Mouse (Mus musculus): ENCODE data around the gene Chid1. TPM values are rescaled to one million over a fixed set of nuclear protein-coding genes. Genes with fewer than 3 reads are reported as not detected.
A peak's percentile ranks its signal among the peaks of the same experiment; 100 is the strongest.

Chid1 gene
- total RNA-seq, 2 experiments from 2014 or later: 10.5 to 44.9 TPM

DNA sequence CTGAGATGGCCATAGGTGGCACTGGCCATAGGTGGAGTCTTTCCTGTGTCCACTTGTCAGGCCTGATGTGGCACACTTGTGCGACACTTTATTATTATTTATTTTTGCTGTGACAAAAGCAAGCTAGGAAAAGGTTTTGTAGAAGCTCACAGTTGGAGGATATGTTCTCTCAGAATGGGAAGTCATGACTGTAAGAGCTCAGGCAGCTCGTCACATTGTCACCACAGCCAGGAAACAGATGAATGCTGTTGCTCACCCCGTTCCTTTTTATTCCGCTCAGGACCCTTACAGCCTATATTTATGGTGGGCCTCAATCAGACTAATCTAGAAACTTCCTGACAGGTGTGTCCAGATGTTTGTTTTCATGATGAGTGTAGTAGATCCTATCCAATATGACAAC is 20.8 kb upstream of the Chid1 start:
- no peak for ATAC-seq (replicated peaks; ENCODE audit: low FRiP score, low TSS enrichment, poor library complexity, severe bottlenecking)

DNA sequence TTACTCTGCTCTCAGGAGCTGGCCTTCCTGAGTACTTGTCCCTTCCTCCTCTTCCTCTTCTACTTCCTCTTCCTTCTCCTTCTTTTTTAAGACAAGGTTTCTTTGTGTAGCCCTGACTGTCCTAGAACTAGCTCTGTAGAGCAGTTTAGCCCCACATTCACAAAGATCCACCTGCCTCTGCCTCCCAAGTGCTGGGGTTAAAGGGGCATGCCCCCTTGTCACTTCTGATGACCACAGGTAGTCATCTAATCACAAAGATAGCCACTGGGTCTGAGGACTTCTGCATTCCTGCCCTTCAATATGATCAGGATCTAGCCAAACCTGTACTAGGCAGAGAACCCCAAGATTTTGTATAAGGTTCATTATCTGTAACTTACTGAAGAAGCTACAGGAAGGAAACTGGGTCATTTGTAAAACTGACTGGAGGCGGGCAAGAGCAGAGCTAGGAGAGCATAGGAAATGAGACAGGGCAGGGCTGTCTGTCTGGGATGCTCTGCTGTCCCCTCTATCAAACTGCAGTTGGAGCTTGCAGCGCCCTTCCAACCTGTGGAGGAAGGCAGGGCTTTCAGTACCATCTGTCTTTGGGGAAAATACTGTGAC is 20.2 kb upstream of the Chid1 start:
- no peak for ATAC-seq (replicated peaks; ENCODE audit: low FRiP score, low TSS enrichment, poor library complexity, severe bottlenecking)

DNA sequence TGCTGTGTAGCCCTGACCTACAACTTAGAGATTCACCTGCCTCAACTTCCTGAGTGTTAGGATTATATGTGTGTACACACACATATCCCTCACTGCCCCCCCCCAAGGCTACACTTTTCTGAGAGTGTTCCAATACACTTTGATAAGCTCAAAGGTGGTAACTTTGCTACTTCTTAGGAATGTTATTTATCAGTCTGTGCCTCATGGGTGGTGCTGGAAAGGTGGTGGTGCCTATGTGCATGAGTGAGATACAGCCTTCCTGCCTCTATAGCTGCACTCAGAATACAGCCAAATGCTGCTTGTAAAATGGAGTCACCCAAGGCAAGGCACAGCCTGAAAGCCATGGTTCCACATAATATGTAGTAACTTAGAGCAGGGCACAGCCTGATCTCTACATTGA is 19.3 kb upstream of the Chid1 start:
- peak; percentile 71 for ATAC-seq (replicated peaks; ENCODE audit: low FRiP score, low TSS enrichment, poor library complexity, severe bottlenecking)

DNA sequence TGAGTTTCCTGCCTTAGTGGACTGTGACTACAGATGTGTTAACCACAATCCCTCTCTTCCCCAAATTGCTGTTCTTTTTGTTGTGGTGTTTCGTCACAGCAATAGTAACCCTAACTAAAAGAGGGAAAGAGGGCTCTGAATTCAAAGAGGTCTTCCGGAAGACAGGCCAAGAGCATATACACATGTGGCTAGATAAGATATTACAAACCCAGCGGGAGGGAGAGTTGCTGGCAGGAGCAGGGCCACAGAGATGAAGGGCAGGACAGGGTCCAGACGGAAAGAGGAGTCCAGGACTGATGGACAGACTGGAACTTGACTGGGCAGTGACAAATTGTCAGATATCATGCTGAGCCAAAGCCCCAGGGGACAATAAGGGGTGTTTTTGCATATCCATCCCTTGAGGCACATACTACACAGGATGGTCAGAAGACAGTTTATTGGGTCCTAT is 18.7 kb upstream of the Chid1 start:
- peak; percentile 64 for ATAC-seq (replicated peaks; ENCODE audit: low FRiP score, low TSS enrichment, poor library complexity, severe bottlenecking)

GRCm38 (mm10) chr7:141550464-141550863 is 10.8 kb upstream of the Chid1 start:
- ATAC-seq (replicated peaks; ENCODE audit: low FRiP score, low TSS enrichment, poor library complexity, severe bottlenecking): no peak

DNA sequence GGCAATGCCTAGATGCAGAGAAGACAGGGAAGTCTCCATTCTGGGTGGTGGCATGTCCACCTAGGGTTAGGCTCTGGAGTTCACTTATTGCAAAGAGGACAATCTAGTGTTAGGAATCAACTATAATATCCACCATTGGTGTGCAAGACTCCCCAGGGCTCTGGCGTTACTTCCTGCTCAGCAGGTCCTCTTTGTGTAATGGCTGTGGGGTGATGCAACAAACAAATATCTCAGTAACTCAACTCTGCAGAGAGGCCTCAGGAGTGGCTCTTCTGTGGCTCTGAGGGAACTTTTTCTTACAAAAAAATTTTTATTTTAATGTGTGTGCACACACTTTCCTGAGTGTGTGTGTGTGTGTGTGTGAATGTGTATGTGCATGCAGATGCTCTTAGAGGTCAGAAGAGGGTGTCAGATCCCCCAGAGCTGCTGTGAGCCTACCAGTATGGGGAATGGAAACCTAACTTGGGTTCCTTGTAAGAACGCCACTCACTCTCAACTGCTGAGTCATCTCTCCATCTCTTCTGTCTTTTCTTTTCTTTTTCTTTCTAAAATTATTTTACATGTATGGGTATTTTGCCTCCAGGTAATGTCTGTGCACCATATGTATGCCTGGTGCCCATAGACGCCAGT is 9.9 kb upstream of the Chid1 start:
- no peak for ATAC-seq (replicated peaks; ENCODE audit: low FRiP score, low TSS enrichment, poor library complexity, severe bottlenecking)

- no peak for ATAC-seq (replicated peaks; ENCODE audit: low FRiP score, low TSS enrichment, poor library complexity, severe bottlenecking)
Observed at GRCm38 (mm10) chr7:141544654-141545053, 5.0 kb upstream of the Chid1 start.

DNA sequence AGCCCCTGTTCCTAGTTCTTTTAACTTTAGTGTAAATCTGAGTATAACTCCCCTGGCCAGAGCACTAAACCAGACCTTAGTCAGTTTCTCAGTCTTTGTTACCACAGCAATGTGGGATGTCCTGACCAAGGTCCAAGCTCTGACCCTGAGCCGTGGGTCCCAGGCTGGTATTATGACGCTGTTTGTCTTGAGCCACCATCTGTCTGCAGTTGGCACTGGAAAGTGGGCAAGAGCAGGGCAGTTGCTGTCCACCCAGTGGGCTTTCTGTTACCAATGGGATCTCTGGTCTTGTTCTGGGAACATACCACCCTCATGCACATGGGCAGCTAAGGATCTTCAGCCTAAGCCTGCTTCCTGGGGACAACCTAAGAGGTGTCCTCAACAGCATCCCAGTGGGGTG is 2.9 kb upstream of the Chid1 start:
- no peak for ATAC-seq (replicated peaks; ENCODE audit: low FRiP score, low TSS enrichment, poor library complexity, severe bottlenecking)

- ATAC-seq (replicated peaks; ENCODE audit: low FRiP score, low TSS enrichment, poor library complexity, severe bottlenecking): no peak
Observed at GRCm38 (mm10) chr7:141541681-141542080, 2.0 kb upstream of the Chid1 start.

DNA sequence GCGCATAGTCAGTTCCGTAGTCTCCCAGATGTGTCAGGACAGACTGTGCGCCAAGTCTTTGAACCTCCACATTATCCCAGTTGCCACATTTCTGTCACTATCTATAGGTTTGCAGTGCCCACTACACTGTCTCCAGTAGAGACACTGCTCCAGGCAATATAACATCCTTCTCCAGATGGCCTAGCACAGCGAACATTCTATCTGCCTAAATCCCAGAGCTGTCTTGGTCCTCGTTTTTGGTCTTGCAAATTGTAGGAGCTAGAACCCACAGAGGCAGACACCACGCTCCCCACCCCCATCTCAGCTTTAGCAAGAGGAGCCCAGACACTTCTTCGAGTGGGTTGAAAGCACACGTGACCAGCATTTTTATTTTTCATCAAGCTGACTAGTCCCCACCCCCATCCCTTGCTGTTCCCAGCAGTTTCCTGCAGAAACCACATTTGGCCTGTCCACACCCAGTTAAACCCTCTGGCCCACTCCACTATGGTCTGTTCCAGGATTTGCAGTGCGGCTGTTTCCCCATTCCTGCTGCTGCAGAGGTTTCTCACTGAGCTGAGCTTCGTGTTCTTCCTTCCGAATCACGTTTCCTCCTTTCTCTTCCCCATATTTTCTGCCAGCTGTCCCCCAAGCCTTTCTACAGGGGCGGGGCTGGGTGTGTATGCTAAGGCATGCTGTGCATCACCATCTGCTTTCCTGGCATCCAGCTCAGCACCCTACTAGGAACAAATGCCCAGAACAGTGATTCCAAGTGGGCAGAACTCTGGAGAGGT is 840 bp upstream of the Chid1 start:
- peak; percentile 36 for ATAC-seq (replicated peaks; ENCODE audit: low FRiP score, low TSS enrichment, poor library complexity, severe bottlenecking)

DNA sequence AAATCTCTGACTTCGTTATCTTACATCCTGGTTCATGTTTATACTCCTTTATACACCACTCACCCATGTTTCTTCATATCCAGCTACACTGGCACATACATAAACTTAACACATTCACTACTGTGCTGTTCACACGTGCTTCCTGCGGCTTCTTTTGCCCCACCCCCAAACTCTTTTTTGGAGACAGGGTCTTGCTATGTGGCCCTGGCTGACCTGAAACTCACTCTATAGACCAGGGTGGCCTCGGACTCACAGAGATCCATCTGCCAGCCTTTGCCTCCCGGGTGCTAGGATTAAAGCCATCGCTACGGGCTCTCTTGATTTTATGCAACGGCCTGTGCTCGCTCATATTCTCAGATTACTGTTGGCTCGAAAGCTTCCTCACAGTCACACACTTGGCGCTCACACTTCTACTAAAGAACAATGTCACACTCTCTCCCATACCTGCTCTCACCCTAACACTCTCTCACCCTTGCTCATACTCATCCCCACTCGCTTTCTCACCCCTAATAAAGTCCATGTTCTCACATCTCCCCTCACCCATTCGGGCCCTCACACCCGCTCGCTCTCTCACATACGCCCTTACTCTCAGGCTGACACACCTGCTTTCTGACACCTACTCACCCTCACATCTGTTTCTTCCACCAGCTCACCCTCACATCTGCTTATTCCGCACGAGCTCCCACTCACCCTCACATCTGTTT is 653 bp downstream of the Chid1 start:
- ATAC-seq (replicated peaks; ENCODE audit: low FRiP score, low TSS enrichment, poor library complexity, severe bottlenecking): peak; percentile 17

DNA sequence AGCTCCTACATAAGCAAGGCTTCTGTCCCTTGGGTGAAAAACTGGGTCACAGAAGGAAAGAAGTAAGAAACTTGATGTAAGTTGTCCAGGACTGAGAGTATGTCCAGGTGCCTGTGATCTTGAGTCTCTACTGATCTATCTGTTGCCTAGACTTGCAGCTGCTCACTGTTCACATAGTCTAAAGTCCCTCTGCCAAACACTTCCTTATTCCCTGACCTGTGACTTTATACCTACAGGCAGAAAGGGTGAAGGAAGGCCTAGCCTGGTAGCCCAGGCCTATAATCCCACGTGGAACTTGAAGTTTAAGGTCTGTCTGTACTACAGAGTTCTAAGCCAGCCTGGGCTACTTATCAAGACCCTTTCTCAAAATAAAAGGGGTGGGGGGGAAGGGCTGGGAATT is 4.1 kb downstream of the Chid1 start:
- ATAC-seq (replicated peaks; ENCODE audit: low FRiP score, low TSS enrichment, poor library complexity, severe bottlenecking): no peak

GRCm38 (mm10) chr7:141525580-141525925 is 14.1 kb downstream of the Chid1 start:
- no peak for ATAC-seq (replicated peaks; ENCODE audit: low FRiP score, low TSS enrichment, poor library complexity, severe bottlenecking)

- ATAC-seq (replicated peaks; ENCODE audit: low FRiP score, low TSS enrichment, poor library complexity, severe bottlenecking): peak; percentile 85
Observed at GRCm38 (mm10) chr7:141524760-141525579, 14.7 kb downstream of the Chid1 start.

GRCm38 (mm10) chr7:141524271-141524670 is 15.4 kb downstream of the Chid1 start:
- no peak for ATAC-seq (replicated peaks; ENCODE audit: low FRiP score, low TSS enrichment, poor library complexity, severe bottlenecking)

GRCm38 (mm10) chr7:141523007-141523406 is 16.6 kb downstream of the Chid1 start:
- ATAC-seq (replicated peaks; ENCODE audit: low FRiP score, low TSS enrichment, poor library complexity, severe bottlenecking): no peak

DNA sequence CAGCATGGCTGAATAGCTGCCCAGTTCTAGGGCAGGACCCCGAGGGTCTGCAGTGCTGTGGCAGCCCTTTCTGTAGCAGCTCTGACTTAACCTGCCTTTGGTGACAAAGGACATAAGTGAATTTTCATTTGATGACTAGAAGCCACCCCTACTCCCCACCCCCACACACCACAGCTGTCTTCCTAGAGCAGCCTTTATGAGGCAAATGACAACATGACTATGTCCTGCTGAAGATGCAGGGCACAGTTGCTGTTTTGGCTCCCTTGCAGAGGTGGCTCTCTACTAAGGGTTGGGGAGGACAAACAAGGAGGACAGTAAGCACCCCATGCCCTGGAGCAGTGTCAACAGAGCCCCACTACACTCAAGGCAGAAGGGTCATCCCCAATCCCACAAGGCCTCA is 19.9 kb downstream of the Chid1 start:
- ATAC-seq (replicated peaks; ENCODE audit: low FRiP score, low TSS enrichment, poor library complexity, severe bottlenecking): no peak

DNA sequence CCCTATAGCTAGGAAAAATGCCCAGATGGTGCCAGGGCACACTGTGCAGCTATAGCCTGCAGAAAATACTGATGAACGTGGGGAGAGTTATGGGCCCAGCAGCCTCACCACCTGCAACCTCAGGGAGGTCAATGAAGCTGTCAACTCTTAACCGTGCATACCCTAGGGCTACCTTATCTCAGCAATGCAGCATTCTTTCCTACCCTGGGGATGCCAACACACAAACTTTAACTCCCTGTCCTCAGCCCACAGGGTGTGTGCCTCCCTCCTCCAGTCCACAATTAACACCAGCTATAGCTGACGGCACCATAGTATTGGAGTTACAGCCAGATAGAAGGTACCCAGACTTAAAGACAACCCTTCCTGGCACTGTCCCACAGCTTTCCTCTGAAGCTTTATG is 20.7 kb downstream of the Chid1 start:
- ATAC-seq (replicated peaks; ENCODE audit: low FRiP score, low TSS enrichment, poor library complexity, severe bottlenecking): peak; percentile 95

DNA sequence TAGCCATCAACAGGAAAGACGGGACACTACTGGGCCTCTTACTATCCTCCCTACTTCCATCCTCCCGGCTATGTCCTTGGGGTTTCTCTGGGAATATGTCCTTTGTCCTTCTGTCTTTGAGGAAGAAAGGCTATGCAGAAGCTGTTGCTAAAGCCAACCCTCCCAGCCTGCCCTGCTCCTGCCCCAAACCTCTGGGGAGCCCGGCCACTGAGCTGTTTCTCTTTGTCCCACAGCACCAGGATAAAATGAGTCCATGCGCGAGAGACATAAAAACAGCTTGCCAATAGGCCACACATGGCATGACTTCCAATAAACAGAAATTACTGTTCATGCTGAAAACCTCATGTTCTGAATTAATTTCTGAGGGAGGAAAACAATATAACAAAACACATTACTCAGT is 21.4 kb downstream of the Chid1 start:
- no peak for ATAC-seq (replicated peaks; ENCODE audit: low FRiP score, low TSS enrichment, poor library complexity, severe bottlenecking)
